Mouse (Mus musculus) embryonic facial prominence, embryonic 12.5 days (tissue): ENCODE measurements around the gene Erich3. TPM values are rescaled to one million over a fixed set of nuclear protein-coding genes. Genes with fewer than 3 reads are reported as not detected.

Experiments
- ATAC-seq: fragments of 200-750 bp; cut with Nextera tagmentation; 2 replicates; pipeline ENCODE4 v1.8.0; 2017; ENCODE audit not compliant: insufficient number of reproducible peaks, insufficient read depth, low FRiP score, low TSS enrichment
- H3K27ac ChIP-seq: fragments of 300-500 bp; sonication (generic); 2 replicates; pipeline ENCODE4 v1.5.1; 2016; ENCODE audit warnings: mild to moderate bottlenecking
- H3K27me3 ChIP-seq: fragments of 300-500 bp; sonication (generic); 2 replicates; pipeline ENCODE4 v1.6.1; 2016; ENCODE audit warnings: mild to moderate bottlenecking, moderate library complexity
- H3K36me3 ChIP-seq: fragments of 300-500 bp; sonication (generic); 2 replicates; pipeline ENCODE4 v1.6.1; 2016; ENCODE audit warnings: mild to moderate bottlenecking
- H3K4me1 ChIP-seq: fragments of 300-500 bp; sonication (generic); 2 replicates; pipeline ENCODE4 v1.6.1; 2016
- H3K4me2 ChIP-seq: fragments of 300-500 bp; sonication (generic); replicated peaks from 2 replicates; pipeline ENCODE4 v1.6.1; 2016; ENCODE audit warnings: mild to moderate bottlenecking, moderate library complexity
- H3K4me3 ChIP-seq: fragments of 300-500 bp; sonication (generic); 2 replicates; pipeline ENCODE4 v1.5.1; 2016; ENCODE audit warnings: mild to moderate bottlenecking
- H3K9ac ChIP-seq: fragments of 300-500 bp; sonication (generic); 2 replicates; pipeline ENCODE4 v1.6.1; 2016; ENCODE audit warnings: mild to moderate bottlenecking, moderate library complexity
- H3K9me3 ChIP-seq: fragments of 300-500 bp; sonication (generic); 2 replicates; pipeline ENCODE4 v1.6.1; 2016; ENCODE audit warnings: mild to moderate bottlenecking, moderate library complexity
- WGBS: fragments of 180-500 bp; shearing (Covaris S2); methylation state at CpG from one replicate; pipeline ENCODE4 v1.1.7; 2016; 5-methylcytosine and 5-hydroxymethylcytosine counted together
- polyA plus RNA-seq: library from polyadenylated mRNA; unstranded; fragments of >200 nt; fragmentation: Nextera tagmentation; extraction: Ambion mirVana; gene quantifications from 2 replicates; pipeline ENCODE4 v1.2.1, GENCODE M21; 2016

Erich3 gene
- polyA plus RNA-seq, 1 experiment from 2014 or later: 0.32 TPM

- no peak overlapping the region for H3K27ac ChIP-seq
- ATAC-seq: 0 out of 2 replicates have a peak, but pooled peaks have one; percentile 37
Observed at GRCm38 (mm10) chr3:154778836-154779595, 115.4 kb downstream of the Erich3 start.

GRCm38 (mm10) chr3:154786354-154786753, 122.7 kb downstream of the Erich3 start:
- Histone ChIP-seq H3K27ac (no peak overlapping the region), H3K4me1 (no peaks in the 10 kb centered on the region), H3K36me3 (no peaks in the 10 kb centered on the region), H3K4me3 (no peak overlapping the region), H3K9me3 (no peaks in the 10 kb centered on the region), H3K27me3 (no peaks in the 10 kb centered on the region), H3K4me2 (no peak overlapping the region), H3K9ac (no peak overlapping the region)
- ATAC-seq: no peak
- 83% methylated on average over 9 of the region's 9 CpGs for WGBS

More at GRCm38 (mm10) chr3:154778836-154779595, 115.4 kb downstream of the Erich3 start:
- 39% methylated on average over 6 of the region's 6 CpGs for WGBS
- no peaks in the 10 kb centered on the region for H3K36me3 ChIP-seq
- no peak overlapping the region for H3K4me3 ChIP-seq
- no peaks in the 10 kb centered on the region for H3K9me3 ChIP-seq
- no peak overlapping the region for H3K9ac ChIP-seq
- H3K4me2 ChIP-seq: no peak overlapping the region
- H3K27me3 ChIP-seq: no peaks in the 10 kb centered on the region
- peaks cover 10% of the 10 kb centered on the region; the same call in 1 of the 2 replicates for H3K4me1 ChIP-seq

- ATAC-seq: no peak
- Histone ChIP-seq H3K27me3 (no peaks in the 10 kb centered on the region), H3K27ac (no peak overlapping the region), H3K4me3 (no peak overlapping the region), H3K4me1 (no peaks in the 10 kb centered on the region), H3K36me3 (no peaks in the 10 kb centered on the region), H3K9me3 (no peaks in the 10 kb centered on the region), H3K4me2 (no peak overlapping the region), H3K9ac (no peak overlapping the region)
- WGBS: 75% methylated on average over 3 of the region's 3 CpGs
Observed at GRCm38 (mm10) chr3:154787611-154788010, 124.0 kb downstream of the Erich3 start.

- Histone ChIP-seq H3K27ac (no peak overlapping the region), H3K9me3 (no peaks in the 10 kb centered on the region), H3K4me3 (no peak overlapping the region), H3K4me1 (no peaks in the 10 kb centered on the region), H3K4me2 (no peak overlapping the region), H3K27me3 (no peaks in the 10 kb centered on the region), H3K36me3 (no peaks in the 10 kb centered on the region), H3K9ac (no peak overlapping the region)
- 88% methylated on average over 4 of the region's 4 CpGs for WGBS
- no peak for ATAC-seq
Observed at GRCm38 (mm10) chr3:154793571-154793970, 129.9 kb downstream of the Erich3 start.

- no peak for ATAC-seq
Observed at GRCm38 (mm10) chr3:154798806-154799205, 135.1 kb downstream of the Erich3 start.

GRCm38 (mm10) chr3:154800454-154800853, 136.8 kb downstream of the Erich3 start:
- 77% methylated on average over 8 of the region's 8 CpGs for WGBS
- H3K27me3 ChIP-seq: no peaks in the 10 kb centered on the region
- ATAC-seq: no peak

More at GRCm38 (mm10) chr3:154798806-154799205, 135.1 kb downstream of the Erich3 start:
- Histone ChIP-seq H3K4me2 (no peak overlapping the region), H3K4me3 (no peak overlapping the region), H3K27ac (no peak overlapping the region), H3K4me1 (no peaks in the 10 kb centered on the region), H3K9me3 (no peaks in the 10 kb centered on the region), H3K36me3 (no peaks in the 10 kb centered on the region), H3K9ac (no peak overlapping the region), H3K27me3 (no peaks in the 10 kb centered on the region)
- WGBS: 81% methylated on average over 4 of the region's 4 CpGs

GRCm38 (mm10) chr3:154800888-154801429, 137.3 kb downstream of the Erich3 start:
- Histone ChIP-seq H3K4me3 (no peak overlapping the region), H3K27me3 (no peaks in the 10 kb centered on the region), H3K4me1 (no peaks in the 10 kb centered on the region), H3K27ac (no peak overlapping the region), H3K36me3 (no peaks in the 10 kb centered on the region), H3K9ac (no peak overlapping the region), H3K9me3 (no peaks in the 10 kb centered on the region), H3K4me2 (no peak overlapping the region)
- 84% methylated on average over 8 of the region's 8 CpGs for WGBS
- no peak for ATAC-seq

More at GRCm38 (mm10) chr3:154800454-154800853, 136.8 kb downstream of the Erich3 start:
- H3K4me3 ChIP-seq: no peak overlapping the region
- no peak overlapping the region for H3K27ac ChIP-seq
- H3K36me3 ChIP-seq: no peaks in the 10 kb centered on the region
- no peaks in the 10 kb centered on the region for H3K9me3 ChIP-seq
- H3K9ac ChIP-seq: no peak overlapping the region
- H3K4me1 ChIP-seq: no peaks in the 10 kb centered on the region
- no peak overlapping the region for H3K4me2 ChIP-seq

- ATAC-seq: peak; percentile 73; the same call in 1 of the 2 replicates
- no peaks in the 10 kb centered on the region for H3K36me3 ChIP-seq
- H3K9ac ChIP-seq: no peak overlapping the region
- 14% methylated on average over 7 of the region's 7 CpGs for WGBS
- H3K4me3 ChIP-seq: no peak overlapping the region
- no peaks in the 10 kb centered on the region for H3K27me3 ChIP-seq
- peaks cover 7% of the 10 kb centered on the region; the same call in 1 of the 2 replicates for H3K4me1 ChIP-seq
- no peaks in the 10 kb centered on the region for H3K9me3 ChIP-seq
- no peak overlapping the region; the same call in 1 of the 2 replicates for H3K4me2 ChIP-seq
- 0 out of 2 replicates have a peak overlapping the region, but pooled peaks have one; percentile 41 for H3K27ac ChIP-seq
Observed at GRCm38 (mm10) chr3:154806626-154807025, 143.0 kb downstream of the Erich3 start.

- Histone ChIP-seq H3K4me3 (no peak overlapping the region), H3K9me3 (no peaks in the 10 kb centered on the region), H3K27ac (no peak overlapping the region), H3K4me2 (no peak overlapping the region), H3K9ac (no peak overlapping the region), H3K36me3 (no peaks in the 10 kb centered on the region), H3K27me3 (no peaks in the 10 kb centered on the region), H3K4me1 (peaks cover 8% of the 10 kb centered on the region; the same call in 1 of the 2 replicates)
- 76% methylated on average over 7 of the region's 7 CpGs for whole genome bisulfite sequencing
- ATAC-seq: no peak
Observed at GRCm38 (mm10) chr3:154810273-154810870, 146.7 kb downstream of the Erich3 start.

- H3K36me3 ChIP-seq: no peaks in the 10 kb centered on the region
- H3K27me3 ChIP-seq: no peaks in the 10 kb centered on the region
- ATAC-seq: no peak
- no peak overlapping the region for H3K4me3 ChIP-seq
- no peak overlapping the region for H3K27ac ChIP-seq
- H3K4me2 ChIP-seq: no peak overlapping the region
- 52% methylated on average over 9 of the region's 9 CpGs for WGBS
- peaks cover 14% of the 10 kb centered on the region; the same call in 1 of the 2 replicates for H3K4me1 ChIP-seq
- no peak overlapping the region for H3K9ac ChIP-seq
- no peaks in the 10 kb centered on the region for H3K9me3 ChIP-seq
Observed at GRCm38 (mm10) chr3:154811281-154811680, 147.6 kb downstream of the Erich3 start.

- no peak for ATAC-seq
- Histone ChIP-seq H3K9me3 (no peaks in the 10 kb centered on the region), H3K4me3 (no peak overlapping the region), H3K4me2 (no peak overlapping the region), H3K4me1 (peaks cover 9% of the 10 kb centered on the region; the same call in 1 of the 2 replicates), H3K36me3 (no peaks in the 10 kb centered on the region), H3K27ac (no peak overlapping the region), H3K9ac (no peak overlapping the region), H3K27me3 (no peaks in the 10 kb centered on the region)
- WGBS: 66% methylated on average over 9 of the region's 9 CpGs
Observed at GRCm38 (mm10) chr3:154811833-154812232, 148.2 kb downstream of the Erich3 start.
